Mouse (Mus musculus) telencephalon, adult 2 months (tissue): Measurements from ENCODE around the gene 6820408C15Rik.
A peak's percentile ranks its signal among the peaks of the same experiment; 100 is the strongest.

Experiments used
- DNase-seq: peaks from one replicate; pipeline ENCODE4 v3.0.0-alpha.2; 2011; ENCODE audit warnings: low read depth, low spot score

The 6820408C15Rik gene

GRCm38 (mm10) chr2:152415287-152415686, at the start of gene 6820408C15Rik:
TSS of gene 6820408C15Rik (plus strand) at chr2:152415587.
- no peak for DNase-seq

- no peak for DNase-seq
Measured at GRCm38 (mm10) chr2:152367917-152368316, 47.5 kb upstream of the 6820408C15Rik start.

- peak; percentile 28 for DNase-seq
Measured at GRCm38 (mm10) chr2:152368532-152369140, 46.8 kb upstream of the 6820408C15Rik start.

GRCm38 (mm10) chr2:152372104-152372503, 43.3 kb upstream of the 6820408C15Rik start:
- DNase-seq: no peak

- DNase-seq: no peak
Measured at GRCm38 (mm10) chr2:152372661-152373060, 42.7 kb upstream of the 6820408C15Rik start.

- DNase-seq: no peak
Measured at GRCm38 (mm10) chr2:152373547-152373946, 41.8 kb upstream of the 6820408C15Rik start.

GRCm38 (mm10) chr2:152375652-152376344, 39.6 kb upstream of the 6820408C15Rik start:
- peak; percentile 38 for DNase-seq

GRCm38 (mm10) chr2:152376345-152376741, 39.0 kb upstream of the 6820408C15Rik start, which contains the start of gene Nrsn2:
TSS of gene Nrsn2 (minus strand) at chr2:152376638.
- DNase-seq: peak; percentile 34

- no peak for DNase-seq
Measured at GRCm38 (mm10) chr2:152384191-152384590, 31.2 kb upstream of the 6820408C15Rik start.

- no peak for DNase-seq
Measured at GRCm38 (mm10) chr2:152392786-152393185, 22.6 kb upstream of the 6820408C15Rik start.

GRCm38 (mm10) chr2:152393225-152394017, 22.0 kb upstream of the 6820408C15Rik start:
- no peak for DNase-seq

GRCm38 (mm10) chr2:152395271-152395920, 20.0 kb upstream of the 6820408C15Rik start:
- no peak for DNase-seq

- peak; percentile 98 for DNase-seq
Measured at GRCm38 (mm10) chr2:152396110-152397003, 19.0 kb upstream of the 6820408C15Rik start.

GRCm38 (mm10) chr2:152397004-152397589, 18.3 kb upstream of the 6820408C15Rik start:
- DNase-seq: no peak

GRCm38 (mm10) chr2:152397680-152398435, 17.5 kb upstream of the 6820408C15Rik start, which contains the start of gene Sox12:
TSS of gene Sox12 (minus strand) at chr2:152398063.
- peak; percentile 87 for DNase-seq

GRCm38 (mm10) chr2:152398691-152399090, 16.7 kb upstream of the 6820408C15Rik start:
- DNase-seq: peak; percentile 81

GRCm38 (mm10) chr2:152399122-152399542, 16.3 kb upstream of the 6820408C15Rik start:
- DNase-seq: no peak

- DNase-seq: peak; percentile 94
Measured at GRCm38 (mm10) chr2:152406126-152406525, 9.3 kb upstream of the 6820408C15Rik start.

- DNase-seq: no peak
Measured at GRCm38 (mm10) chr2:152409781-152410180, 5.6 kb upstream of the 6820408C15Rik start.
